Mouse (Mus musculus): ENCODE data around the gene Exog. TPM values are rescaled to one million over a fixed set of nuclear protein-coding genes. Genes with fewer than 3 reads are reported as not detected.

Gene Exog
- total RNA-seq, 2 experiments from 2014 or later: 1.2 to 1.4 TPM

GRCm38 (mm10) chr9:119497546-119498246 is 53.0 kb downstream of the Exog start:
- intact Hi-C loops (cut with DNase I): no loop called here
- no peak for DNase-seq

- no peak for DNase-seq
- intact Hi-C loops (cut with DNase I): no loop called here
These were observed 53.5 kb downstream of the Exog start for GRCm38 (mm10) chr9:119498247-119498607.

DNA sequence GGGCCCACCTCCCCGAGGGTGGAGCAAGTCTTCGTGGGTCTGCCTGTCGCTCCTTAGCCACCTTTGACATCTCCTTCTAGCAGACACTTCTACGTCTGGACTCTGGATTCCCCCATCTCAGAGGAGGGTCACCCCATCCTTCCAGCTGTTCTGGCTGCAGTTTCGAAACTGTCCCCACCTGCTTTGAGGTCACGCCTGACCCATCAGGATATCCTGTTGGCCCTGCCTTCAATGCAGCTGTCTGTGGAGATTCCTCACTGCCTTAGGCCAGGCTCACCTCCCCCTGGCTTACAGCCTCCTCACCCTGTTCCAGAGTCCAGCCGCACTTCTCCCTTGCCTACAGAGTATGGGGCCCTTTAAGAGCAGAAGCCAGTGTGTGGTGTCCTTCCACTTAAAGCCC is 54.1 kb downstream of the Exog start:
- intact Hi-C loops (cut with DNase I): no loop called here
- no peak for DNase-seq

GRCm38 (mm10) chr9:119503613-119504012 is 58.9 kb downstream of the Exog start:
- DNase-seq: peak in 1 of 2 experiments; percentile 1
- intact Hi-C loops (cut with DNase I): no loop called here

GRCm38 (mm10) chr9:119504981-119505658 is 60.4 kb downstream of the Exog start:
- DNase-seq: no peak
- intact Hi-C loops (cut with DNase I): no loop called here

DNA sequence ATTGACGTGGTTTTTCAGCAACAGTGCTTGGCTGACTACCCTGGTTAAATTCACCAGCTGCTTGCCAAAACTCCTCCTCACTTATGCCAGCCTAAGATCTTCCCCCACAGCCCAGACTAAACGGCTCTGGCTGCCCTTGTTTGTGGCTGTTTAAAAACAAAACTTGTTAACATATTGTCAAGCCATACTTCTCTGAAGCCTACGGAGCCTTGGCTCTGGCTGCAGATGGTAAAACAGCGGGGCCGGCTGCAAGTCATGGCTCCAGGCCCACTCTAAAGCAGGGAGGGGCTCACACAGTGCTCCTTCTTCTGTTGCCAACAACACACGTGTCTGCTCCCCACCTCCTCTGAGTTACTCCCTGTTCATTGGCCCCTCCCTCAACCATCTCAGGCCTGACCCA is 66.2 kb downstream of the Exog start:
- DNase-seq: no peak
- intact Hi-C loops (cut with DNase I): no loop called here

GRCm38 (mm10) chr9:119512993-119513392 is 68.2 kb downstream of the Exog start:
- DNase-seq: no peak
- intact Hi-C loops (cut with DNase I): no loop called here

GRCm38 (mm10) chr9:119513816-119514215 is 69.1 kb downstream of the Exog start:
- no peak for DNase-seq
- intact Hi-C loops (cut with DNase I): no loop called here

DNA sequence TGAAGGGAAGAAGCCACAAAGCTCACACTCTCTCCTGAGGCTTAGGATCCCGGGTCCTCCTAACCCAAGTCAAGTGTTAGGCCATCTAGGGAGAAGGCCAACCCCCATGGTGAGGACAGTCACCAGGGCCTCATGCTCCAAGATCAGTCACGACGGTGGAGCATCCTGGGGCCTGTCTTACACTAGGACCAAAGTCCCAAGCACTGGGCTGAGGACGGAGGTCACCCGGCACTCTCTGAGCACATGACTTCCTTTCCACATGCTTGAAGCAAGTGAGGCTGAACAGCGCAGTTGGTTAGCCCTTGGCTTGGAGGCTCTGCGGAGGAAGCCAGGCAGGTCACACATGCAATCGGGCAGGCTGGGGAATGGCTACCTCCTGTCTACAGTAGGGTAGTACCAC is 70.2 kb downstream of the Exog start:
- intact Hi-C loops (cut with DNase I): no loop called here
- DNase-seq: no peak

Other genes starting within 250 kb of the Exog start
- gene Slc22a13, start 235.8 kb upstream of the Exog start, total RNA-seq (2021): under 1 TPM in 1 of 2 experiments, not detected in 1; 0.13 TPM
- 10 to 100 TPM; 48.4 to 51.0 TPM for gene Oxsr1, start 122.5 kb upstream of the Exog start, total RNA-seq (2021)
- 10 to 100 TPM; 35.4 to 38.2 TPM for gene Acaa1a, start 105.3 kb upstream of the Exog start, total RNA-seq (2021)
- 1 to 10 TPM; 4.1 to 5.0 TPM for gene Myd88, start 103.5 kb upstream of the Exog start, total RNA-seq (2021)
- gene Xylb, start 87.6 kb upstream of the Exog start, total RNA-seq (2021): under 1 TPM in 1 of 2 experiments, not detected in 1; 0.37 TPM
- gene Slc22a14, start 79.4 kb upstream of the Exog start, total RNA-seq (2021): not detected
- gene Acvr2b, start 42.8 kb upstream of the Exog start, total RNA-seq (2021): 10 to 100 TPM; 11.5 to 15.0 TPM
- under 1 TPM; 0.10 TPM for gene Scn5a, start 134.1 kb downstream of the Exog start, total RNA-seq (2021)